Mouse (Mus musculus) kidney, adult 9 months (tissue): ENCODE results near the gene Foxo3.
A peak's percentile ranks its signal among the peaks of the same experiment; 100 is the strongest.

Experiments
- DNase-seq: peaks from one replicate; pipeline ENCODE4 v3.0.0; 2022

The Foxo3 gene

DNA sequence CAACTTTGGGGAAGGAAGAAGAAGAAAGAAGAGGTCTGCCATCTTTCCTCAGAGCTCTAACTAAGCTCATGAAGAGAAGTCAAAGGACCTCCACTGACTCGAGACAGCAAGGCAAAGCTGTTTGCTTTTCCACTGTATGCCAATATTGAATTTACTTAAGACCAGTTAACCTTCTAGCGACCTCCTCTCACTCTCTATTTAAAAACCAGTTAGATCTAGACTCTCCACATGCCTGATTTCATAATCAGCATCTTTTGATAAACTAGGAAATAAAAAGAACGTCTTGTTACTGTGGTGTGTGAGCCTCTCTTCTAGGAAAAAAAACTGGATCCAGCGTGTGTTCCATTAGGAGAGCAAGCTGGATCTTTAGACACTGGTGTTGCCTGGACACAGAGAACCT lies 28.4 kb downstream of the Foxo3 start:
- DNase-seq: no peak

DNA sequence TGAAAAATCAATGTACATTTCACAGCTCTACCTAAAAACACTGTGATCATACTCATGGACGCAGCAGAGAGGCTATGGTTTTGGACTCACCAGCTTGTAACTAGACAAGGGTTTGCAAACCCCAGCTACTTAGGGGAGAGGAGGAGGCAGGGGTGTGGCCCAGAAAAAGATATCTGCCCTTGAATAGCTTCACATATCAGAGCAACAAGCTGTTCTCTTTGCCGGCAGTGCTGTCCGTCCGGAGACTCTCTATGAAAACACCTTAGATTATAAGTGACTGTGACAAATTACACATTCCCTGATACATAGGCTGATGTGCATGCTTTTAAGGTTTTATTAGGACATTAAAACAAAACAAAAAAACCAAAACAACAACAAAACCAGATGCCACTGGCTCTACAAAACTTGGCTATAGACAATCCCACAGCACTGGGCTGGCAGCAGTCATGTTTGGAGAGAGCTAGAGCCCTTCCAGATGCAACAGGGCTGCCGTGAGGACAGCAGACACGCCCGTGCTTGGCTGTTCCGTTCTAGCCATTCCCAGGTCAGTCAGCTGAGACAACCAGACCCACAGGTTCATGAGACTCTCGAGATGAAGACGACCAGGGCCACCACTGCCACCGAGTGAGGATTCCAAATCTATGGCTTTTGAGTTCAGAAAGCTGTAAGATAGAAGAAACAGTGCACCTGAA lies 29.3 kb downstream of the Foxo3 start:
- DNase-seq: peak; percentile 52

DNA sequence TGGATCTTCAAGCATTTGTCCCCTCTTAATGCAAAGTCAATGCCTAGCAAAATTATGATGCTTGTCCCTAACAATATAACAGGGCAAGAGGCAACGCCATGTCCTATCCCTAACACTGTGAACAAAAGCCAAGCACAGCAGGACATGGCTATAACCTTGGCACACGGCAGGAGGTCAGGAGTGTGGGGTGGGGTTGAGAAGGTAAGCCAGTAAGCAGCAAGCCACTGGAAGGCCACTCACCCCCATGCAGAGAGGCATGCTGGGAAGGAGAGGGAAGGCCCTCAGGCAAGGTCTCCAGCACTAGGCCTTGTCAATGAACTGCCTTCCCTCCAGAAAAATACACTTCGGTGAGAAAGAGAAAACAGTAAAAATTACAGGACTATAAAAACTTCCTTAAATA lies 30.1 kb downstream of the Foxo3 start:
- DNase-seq: no peak

DNA sequence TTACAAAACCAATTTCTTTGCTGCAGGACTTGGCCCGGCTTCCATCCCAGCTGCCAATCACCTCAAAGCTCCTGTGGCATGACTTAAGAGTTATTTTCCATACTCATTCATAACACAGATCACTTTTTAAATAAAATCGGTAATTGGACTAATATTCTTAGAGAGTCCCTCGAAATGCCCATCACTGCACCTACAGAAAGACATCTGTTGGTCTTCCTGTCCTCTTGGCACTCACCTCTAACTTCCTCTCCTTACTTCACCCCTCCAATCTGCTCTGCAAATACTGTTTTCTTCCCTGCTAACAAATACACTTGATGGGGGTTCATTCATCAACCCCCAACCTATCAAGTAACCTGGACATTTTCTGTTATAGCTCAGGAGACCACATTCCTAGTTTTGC lies 30.9 kb downstream of the Foxo3 start:
- no peak for DNase-seq

DNA sequence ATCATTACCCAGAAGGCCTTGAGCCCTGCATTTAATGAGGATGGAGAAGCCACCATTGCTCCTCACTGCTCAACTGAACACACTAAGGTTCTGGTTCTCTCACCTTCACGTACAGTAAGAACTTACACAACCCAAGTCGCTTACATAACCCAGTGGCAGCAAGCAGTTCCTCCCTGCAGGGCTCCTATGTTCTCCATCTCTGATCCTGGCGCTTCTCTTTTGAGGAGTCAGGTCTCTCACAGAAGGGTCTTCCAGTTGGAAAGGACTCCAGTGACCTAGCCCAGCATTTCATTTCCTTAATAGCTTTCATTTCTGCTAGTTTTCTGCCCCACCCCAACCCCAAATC lies 31.3 kb downstream of the Foxo3 start:
- DNase-seq: no peak

DNA sequence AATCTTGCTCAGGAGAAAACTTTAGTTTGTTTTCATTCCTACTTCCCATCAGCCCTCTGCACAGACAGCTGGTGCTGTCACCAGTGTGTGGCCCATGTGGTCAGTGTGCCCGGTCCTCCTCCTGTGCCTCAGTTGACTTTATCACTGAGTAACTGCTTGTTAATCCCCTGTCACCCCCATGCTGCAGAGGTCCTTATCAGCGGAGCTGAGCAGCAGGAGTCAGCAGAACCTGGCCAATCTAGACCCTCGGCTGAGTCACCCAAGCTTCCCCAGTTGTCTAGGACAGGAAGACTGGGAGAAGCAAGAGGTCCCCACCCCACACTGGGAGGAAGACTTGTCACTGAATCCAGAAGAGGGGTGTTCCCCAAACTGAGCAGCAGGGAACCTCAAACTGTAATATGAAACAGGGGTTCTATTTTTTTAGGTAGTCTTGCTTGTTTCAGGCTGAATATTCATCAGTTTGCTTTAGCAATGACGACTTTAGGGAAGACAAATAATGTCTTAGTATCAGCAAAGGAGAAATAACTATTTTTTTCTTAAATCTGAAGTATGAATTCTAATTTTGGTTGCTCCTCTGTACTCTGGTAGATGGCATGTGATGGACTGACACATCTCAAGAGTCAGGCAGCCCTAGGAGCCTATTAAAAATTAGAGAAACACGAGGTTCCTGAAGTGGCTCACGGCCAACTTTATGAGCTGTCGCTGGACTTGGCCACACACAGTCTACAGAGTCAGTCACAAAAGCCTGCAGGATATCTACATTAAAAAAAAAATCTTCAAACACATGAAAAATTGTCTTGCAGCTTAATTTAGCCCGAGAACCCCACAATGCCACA lies 31.9 kb downstream of the Foxo3 start:
- DNase-seq: peak; percentile 66

DNA sequence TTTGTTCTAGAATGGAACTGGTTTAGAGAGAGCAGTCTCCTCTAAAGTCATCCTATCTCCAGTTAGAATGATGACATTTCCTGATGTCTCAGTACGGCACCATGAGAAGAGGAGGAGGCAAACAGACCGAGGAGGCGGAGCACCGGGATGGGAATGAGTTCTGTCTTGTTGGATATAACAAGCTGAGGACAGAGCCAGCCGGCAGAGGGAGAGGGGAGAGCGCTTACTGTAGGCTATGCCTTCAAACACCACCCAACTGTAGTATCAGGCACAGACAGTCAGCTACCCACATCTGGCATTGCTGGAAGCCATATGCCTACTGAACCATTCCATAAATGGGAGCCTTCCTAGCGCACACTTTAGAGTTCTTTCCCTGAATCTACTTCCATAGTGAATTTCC lies 32.6 kb downstream of the Foxo3 start:
- no peak for DNase-seq

DNA sequence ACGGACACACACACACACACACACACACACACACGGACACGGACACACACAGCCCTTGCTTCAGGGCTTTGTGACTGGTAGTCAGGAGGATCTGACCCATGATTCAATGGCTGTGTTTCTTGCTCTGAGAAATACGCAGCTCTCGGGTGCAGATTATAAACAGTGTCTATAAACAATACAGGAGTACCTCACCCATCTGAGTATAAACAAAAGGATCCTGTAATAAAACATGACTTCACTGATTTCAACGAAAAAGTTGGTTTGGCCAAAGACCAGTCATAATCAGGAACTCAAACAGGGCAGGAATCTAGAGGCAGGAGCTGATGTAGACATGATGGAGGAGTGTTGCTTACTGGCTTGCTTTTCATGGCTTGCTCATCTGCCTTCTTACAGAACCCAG lies 34.1 kb downstream of the Foxo3 start:
- DNase-seq: no peak

DNA sequence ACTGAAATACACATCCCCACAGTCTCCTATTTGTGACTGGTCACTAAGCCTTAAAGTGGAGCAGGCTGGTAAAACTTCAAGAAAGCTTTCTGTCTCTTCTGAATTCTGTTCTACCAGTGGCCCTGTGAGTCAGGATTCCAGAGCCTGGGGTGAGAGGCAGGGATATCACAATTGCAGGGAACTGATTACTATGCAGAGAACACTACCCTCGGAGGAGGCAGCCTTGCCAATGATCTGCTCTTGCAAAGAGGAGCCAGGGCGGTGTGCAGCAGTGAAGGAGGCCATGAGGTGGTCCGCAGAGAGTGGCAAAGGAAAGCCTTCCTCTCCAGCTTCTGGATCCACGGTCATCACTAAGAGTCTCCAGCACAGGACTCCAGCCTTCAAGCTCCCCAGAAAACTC lies 34.8 kb downstream of the Foxo3 start:
- DNase-seq: no peak

DNA sequence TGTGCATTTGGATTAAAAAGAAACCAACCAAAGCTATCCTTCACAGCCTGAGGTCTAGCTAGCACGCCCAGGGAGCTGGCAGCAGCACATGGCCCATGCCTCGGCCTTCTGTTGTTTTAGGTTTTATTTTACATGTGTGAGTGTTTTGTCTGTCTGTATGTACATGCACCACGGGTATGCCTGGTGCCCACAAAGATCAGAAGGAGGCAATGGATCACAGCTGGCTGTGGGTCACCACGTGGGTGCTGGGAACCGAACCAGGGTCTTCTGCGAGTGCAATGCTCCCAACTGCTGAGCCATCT lies 36.8 kb downstream of the Foxo3 start:
- no peak for DNase-seq

DNA sequence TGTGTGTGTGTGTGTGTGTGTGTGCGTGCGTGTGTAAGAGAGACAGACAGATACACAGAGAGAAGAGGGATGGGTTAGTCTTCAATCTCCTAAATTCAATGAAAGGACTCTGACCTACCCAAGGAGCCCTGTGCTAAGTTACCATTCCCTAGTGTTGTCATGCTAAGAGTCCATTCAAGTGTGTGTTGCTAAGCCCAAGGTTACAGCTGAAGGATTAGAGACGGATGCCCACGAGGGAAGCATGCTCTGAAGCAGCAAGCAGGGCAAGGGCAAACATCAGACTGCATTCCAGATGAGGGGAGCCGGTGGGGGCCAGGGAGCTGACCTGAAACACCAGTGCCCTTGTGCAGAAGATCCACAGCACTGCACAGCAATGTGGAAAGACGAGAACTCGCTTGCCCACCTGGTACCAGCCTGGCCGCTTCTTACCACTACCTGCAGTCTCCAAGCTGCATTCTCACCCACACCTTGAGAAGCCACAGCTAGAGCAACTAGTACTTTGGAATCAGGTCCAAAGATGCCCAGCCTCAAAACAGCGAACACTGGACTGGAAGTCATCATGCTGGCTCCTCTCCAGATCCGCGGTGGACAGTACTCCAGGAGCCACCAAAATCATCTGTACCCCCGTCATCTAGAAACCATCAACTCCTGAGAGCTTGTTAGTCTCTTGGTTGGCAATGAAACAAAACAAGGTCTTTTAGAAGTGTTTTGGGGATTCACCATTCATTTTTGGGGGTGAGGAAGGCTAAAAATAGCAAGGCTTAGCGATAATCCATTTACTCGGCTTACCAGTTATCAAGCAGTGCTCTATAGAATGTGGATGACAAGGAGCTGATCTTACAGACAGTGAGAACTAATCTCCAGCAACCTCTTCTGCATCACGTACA lies 37.4 kb downstream of the Foxo3 start:
- peak; percentile 91 for DNase-seq

DNA sequence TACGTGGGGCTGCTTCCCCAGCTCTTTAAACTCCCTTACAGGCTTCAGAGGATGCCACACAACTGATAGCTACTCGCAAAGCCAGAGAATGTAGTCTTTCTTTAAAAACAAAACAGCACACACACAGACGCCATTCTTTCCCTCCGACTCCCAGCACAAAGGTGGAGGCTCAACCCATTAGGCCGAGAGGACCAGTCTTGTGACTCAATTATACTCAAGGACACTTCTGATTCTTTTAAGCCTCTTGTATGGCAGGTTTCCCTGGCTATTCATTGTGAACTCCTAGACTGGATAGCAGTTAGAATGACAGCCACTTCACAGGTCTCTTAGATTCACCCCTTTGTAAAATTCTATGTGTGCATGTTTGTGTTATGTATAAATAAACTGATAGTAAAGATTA lies 38.3 kb downstream of the Foxo3 start:
- no peak for DNase-seq

DNA sequence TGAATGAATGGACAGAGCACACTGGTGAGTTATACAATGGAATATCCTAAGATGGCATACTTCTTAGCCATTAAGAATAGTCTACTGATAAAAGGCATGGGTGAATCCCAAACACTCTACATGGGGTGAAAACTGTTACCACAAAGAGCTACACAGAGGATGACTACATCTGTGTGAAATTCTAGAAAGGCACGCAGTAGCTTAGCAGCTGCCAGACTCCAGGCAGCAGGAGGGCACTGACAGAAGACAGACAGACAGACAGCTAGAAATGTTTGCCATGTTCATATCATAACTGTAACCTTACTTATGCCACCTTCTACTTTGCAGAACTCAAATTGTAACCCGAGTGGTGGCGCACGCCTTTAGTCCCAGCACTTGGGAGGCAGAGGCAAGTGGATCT lies 39.0 kb downstream of the Foxo3 start:
- DNase-seq: no peak

DNA sequence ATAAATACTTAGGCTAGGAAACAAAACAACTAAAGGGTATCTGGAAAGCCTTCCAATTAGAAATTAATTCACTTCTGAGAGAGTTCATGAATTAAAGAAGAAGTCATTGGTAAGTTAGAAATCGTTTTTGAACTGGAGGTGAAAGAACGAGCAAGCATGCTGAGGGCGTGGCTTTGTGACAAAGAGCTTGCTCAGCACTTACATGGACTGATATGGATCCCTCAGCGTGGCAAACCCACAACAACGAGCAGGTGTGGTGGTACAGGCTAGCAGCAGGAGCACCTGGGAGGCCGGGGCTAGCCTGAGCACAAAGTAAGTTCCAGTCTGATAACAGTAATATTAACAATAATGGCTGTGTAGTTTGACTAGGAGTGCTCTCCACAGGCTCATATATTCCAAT lies 41.2 kb downstream of the Foxo3 start:
- DNase-seq: no peak

DNA sequence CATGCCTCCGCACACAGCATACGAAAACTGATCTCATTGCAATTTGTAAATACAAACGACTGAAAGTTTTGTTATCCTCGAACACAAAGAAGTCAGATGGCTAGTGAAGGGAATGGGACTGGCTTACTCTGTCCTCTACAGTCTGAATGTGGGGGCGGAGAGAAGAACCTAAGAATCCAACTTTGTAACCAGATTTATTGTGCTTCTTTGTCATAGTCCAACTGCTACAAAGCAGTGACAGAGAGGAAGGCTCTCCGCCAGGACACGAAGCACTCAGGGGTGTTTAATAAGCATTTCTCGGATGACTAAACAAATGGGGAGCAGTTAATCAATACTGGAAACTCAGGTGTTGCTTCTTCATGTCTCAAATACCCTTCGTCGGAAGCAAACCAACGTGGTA lies 43.6 kb downstream of the Foxo3 start:
- no peak for DNase-seq

DNA sequence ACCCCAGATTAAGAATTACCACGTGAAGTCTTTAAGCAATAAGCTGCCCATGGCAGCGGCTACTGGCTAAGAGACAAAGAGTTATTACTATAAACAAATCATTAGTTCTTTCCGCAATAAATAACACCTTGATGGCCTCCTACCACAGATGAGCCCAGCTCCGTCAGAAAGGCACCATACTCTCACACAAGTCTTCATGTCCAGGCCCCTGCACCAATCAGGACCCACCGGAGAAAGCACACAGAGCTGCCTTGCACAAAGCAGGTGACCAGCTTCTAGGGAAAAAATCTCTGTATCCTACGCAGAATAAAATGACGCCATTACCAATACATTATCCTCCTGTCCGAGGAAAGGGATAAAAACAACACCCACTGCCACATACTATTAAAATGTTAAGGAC lies 44.7 kb downstream of the Foxo3 start:
- no peak for DNase-seq

DNA sequence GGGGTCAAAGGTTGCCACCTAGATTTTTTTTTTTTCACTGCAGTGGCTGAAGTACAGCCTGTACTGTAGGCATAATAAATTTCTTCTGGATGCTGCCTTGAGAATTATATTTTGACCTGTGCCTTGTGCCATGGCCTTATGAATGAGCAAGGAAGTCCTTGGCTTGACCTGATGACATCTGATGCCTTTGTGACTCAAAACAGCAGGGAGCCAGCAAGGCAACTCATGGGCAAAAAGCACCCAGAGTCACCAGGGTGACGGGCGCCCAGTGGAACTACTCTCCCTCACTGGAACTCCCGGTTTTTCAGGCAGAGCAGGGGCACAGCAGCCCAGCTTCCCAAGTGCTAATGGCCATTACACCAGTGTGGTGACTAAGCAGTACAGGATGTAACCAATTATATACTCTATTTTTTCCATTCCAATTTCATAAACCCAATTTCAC lies 45.4 kb downstream of the Foxo3 start:
- DNase-seq: peak; percentile 75

DNA sequence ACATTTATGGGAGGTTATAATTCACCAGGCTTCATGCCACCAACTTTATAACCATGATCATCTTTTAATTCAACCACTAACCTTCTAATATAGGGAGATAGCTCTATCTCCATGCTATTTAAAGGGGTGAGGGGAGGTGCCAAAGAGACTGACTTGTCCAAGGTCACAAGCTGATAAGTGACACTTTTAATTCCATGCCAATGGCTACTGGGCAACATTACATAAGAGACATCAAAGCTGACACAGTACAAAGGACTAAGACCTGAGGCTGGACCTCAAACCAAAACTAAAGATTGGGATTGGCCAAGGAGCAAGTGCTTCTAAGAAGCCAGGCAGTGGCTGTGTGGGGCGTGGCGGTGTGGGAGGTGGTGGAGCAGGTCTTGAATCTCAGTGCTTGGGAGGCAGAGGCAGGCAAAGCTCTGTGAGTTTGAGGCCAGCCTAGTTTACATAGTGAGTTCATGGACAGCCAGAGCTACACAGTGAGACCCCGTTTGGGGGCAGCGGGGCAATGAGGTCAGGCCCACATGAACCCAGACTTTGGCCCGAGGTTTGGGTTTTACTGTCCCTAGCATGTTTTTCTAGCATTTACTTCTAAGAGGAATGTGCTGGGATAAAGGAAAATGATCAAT lies 46.0 kb downstream of the Foxo3 start:
- no peak for DNase-seq

DNA sequence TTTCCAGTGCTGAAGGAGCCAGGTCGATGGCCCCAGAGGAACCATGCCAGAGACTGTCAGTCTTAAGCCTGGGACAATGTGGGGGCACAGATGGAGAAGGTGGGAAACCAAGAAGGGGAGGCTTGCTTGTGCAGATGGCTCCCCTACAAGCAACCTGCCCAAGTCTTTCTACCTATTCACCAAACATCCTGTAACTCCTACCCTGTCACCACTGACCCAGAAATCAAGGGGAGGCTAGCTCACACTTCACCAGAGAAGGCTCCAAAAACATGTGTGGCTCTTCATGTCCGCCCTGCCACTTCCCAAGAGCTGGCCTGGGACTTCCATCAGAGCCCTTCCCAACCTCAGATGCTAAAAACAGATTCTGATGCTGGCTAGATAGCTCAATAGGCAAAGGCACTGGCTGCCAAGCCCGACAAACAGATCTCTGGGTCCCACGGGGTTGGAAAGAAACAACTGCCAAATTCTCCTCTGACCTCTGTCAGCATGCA lies 48.8 kb downstream of the Foxo3 start:
- no peak for DNase-seq

DNA sequence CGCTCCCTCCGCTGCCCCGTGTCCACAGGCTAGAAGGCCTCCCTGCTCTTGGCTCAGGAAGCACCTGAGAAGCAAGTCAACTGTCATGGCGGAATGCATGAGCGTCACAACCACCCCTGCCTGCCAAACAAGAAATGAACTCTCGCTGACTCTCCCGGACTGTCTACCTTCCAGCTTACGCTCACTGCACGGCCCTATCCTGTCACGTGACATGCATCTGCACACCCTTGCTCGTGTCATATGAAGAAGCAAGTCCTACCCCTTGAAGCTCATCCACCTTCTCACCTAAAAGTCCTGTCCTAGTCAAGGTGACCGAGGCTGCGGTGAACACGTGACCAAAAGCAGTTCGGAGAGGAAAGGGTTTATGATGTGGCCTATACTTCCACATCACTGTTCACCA lies 50.4 kb downstream of the Foxo3 start:
- no peak for DNase-seq

DNA sequence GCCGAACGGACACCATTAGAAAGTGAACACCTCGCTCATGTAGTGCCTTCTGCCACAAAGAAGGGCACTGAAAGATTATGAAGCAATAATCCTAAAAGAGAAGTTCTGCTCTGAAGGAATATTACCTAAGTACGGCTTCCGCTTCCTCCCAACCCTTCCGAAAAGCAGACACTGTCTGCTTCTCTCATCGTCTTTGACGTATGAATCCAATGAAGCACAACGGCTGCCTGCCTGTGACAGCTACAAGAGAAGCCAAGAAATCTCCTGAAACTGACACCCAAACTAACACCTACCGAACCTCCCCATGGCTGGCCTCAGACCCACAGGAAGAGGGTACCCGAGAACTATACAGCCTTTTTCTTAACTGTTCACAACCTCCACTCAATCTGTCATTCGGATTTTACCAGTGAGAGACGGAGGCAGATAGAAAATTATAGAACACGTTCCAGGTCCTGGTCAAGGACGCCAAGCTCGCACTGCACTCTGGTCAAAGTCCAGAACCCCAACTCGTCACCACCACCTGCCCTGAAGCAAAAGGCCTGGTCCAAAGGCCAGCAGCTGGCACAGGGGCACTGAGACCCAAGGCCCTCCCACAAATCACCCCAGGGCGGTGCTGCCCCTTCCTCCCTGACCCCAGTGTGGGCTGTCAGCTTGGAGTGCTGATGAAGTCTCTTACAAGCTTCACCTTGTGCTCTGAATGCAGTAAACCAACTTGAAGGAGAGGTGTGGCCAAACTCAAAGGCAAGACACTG lies 51.2 kb downstream of the Foxo3 start:
- peak; percentile 86 for DNase-seq

DNA sequence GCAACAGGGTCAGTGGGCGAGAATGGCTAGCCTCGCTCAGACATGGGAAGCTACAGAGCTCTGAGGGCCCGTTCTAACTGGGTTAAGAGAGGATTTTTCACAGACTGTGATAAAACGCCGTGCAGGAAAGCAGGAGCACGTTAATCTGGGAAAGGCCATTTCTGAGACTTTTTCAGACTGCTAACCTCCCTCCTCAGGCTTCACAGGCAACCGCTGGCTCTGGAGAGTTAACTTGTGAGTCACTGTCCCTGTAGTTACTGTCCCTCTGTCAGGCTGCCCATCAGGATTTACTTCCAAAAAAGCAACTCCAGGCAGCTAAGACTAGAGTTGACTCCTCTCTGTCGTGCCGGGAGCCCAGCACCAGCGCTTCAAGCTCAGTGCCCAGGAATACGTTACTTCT lies 54.6 kb downstream of the Foxo3 start:
- no peak for DNase-seq
